Mouse (Mus musculus) heart, postnatal 10 days (tissue): ENCODE measurements around the gene Timm17b. TPM values are rescaled to one million over a fixed set of nuclear protein-coding genes. Genes with fewer than 3 reads are reported as not detected.
"Not testable (repeated sequence)": the region's sequence is repeated elsewhere in the genome, so short reads cannot be mapped to it uniquely, and the experiment has no call there.

Experiments used
- DNase-seq, 2 experiments: peaks; one replicate each; pipeline ENCODE4 v3.0.0; 2021
- intact Hi-C: fragments of 180-260 bp; cut with DNase I; formaldehyde crosslinking; loops from one replicate; pipeline ENCODE4 v1.15.1; 2025
- total RNA-seq, 2 experiments: library from RNA; stranded (reverse); gene quantifications; 2 replicates each; pipeline ENCODE4 v1.2.3; 2021

Timm17b gene
- total RNA-seq, 2 experiments from 2014 or later = 46.4 to 51.2 TPM

DNA sequence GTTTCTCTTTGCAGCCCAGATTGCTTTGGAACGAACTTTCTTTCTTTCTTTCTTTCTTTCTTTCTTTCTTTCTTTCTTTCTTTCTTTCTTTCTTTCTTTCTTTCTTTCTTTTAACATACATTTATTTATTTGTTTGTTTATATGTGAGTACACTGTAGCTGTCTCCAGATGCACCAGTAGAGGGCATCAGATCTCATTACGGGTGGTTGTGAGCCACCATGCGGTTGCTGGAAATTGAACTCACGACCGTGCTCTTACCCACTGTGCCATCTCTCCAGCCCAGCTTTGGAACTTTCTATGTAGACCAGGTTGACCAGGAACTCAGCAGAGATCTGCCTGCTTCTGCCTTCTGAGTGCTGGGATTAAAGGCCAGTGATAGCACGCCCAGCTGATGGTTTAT is 18.8 kb downstream of the Timm17b start:
- not testable (repeated sequence) for DNase-seq
- intact Hi-C loops = loop anchor here (10.0 kb wide), 1 partner anchor 197 kb away; no protein-coding TSS in a partner anchor

GRCm38 (mm10) chrX:7919601-7920383 is 20.6 kb downstream of the Timm17b start, which contains the start of gene Pcsk1n:
Gene Pcsk1n, plus strand, starts transcription at chrX:7919822.
- intact Hi-C loops = loop anchor here (10.0 kb wide), 1 partner anchor 195 kb away; no protein-coding TSS in a partner anchor

DNA sequence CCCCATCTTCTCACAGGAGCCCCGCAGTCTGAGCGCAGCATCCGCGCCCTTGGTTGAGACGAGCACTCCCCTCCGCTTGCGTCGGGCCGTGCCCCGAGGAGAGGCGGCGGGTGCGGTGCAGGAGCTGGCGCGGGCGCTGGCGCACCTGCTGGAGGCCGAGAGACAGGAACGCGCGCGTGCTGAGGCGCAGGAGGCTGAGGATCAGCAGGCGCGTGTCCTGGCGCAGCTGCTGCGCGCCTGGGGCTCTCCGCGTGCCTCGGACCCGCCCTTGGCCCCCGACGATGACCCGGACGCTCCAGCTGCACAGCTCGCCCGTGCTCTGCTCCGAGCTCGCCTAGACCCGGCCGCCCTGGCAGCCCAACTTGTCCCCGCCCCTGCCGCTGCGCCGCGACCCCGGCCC is 22.9 kb downstream of the Timm17b start:
- no peak for DNase-seq
- intact Hi-C loops = no loop called here

More at GRCm38 (mm10) chrX:7919601-7920383, 20.6 kb downstream of the Timm17b start, which contains the start of gene Pcsk1n:
- DNase-seq = no peak

DNA sequence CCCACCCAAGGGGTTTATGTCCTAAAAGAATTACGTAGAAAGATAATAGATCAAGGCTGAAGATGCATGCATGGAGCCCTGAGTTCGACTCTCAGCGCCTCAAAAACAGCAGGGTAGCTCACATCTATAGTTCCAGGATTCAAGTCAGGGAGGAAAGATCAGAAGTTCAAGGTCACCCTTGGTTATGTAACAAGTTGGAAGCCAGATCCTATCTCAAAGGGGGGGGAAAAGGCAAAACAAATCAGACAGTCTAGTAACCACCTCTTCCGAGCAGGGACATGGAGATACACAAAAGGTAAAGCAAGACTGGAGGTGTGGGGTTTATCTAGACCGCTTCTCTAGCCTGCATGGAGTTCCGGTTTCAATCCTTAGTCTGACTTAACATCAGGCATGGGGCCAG is 27.1 kb downstream of the Timm17b start:
- intact Hi-C loops = no loop called here
- DNase-seq = no peak

GRCm38 (mm10) chrX:7927116-7927515 is 28.0 kb downstream of the Timm17b start:
- intact Hi-C loops = no loop called here
- DNase-seq = no peak

DNA sequence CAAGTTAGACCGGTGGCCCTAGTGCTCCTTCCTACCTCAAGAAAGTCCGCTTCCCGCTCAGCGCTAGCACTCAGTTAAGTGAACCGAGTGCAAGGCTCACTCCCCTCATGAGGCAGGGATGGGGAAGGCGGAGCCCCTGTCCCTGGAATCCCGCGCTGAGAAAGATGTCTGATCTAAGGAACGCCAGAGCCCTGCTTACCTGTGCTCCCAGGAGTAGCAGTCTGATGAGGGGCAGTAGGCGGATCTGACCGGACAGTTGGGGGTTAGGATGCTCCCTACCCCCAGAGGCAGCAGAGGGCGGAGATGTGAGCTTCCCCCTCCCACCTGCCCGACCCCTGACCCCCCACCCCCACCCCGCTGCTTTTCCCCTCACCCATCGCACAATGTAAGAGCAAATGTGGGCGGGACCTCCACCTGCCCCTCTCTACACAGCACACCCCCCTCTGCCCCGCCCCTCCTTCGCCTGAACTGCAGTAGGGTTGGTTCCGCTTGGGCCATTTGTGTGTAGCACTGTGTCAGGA is 29.2 kb downstream of the Timm17b start, which contains the start of gene Eras:
Eras (minus strand) TSS at position 338 of the 521 bp plus-strand sequence.
- intact Hi-C loops = no loop called here

DNA sequence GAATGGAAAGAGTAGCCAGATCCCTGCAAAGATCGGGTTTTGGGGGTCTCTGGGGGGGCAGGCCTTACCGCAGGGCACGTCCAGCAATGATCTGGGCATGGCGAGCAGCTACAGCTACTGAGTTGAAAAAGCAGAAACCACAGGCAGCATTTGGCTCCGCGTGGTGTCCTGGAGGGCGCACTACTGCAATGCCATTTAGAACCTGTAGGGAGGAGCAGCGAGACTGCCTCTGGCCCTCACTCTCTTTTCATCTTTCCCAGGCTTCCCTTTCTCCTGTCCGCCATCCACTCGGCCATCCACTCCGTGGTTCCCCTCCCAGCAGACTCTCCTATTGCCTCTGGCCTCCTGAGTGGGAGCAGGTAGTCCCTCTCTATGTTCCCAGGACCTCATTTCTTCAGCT is 37.7 kb downstream of the Timm17b start:
- no peak for DNase-seq
- intact Hi-C loops = no loop called here

More for the DNA sequence above, 29.2 kb downstream of the Timm17b start, which contains the start of gene Eras:
- DNase-seq = no peak

- intact Hi-C loops = no loop called here
- DNase-seq = no peak
Observed at GRCm38 (mm10) chrX:7937667-7938066, 38.5 kb downstream of the Timm17b start.

DNA sequence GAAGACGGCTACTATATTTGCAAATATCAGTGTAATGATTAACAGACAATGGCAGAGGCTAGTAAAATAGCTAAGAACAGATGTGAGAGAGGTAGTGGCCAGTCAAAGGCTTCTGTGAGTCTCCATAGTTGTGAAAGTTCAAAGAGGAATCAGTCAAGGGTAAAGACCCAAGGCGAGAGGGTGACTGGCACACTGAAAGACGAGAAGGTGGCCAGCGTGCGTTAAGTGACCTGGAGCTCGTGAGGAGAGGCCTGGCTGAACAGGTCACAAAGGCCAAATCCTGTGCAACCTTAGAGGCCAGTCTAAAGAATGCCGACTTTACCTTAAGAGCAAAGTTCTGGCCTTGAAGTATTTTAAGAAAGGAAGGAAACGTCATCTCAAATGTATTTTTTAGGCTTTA is 46.5 kb downstream of the Timm17b start:
- intact Hi-C loops = no loop called here
- DNase-seq = no peak

GRCm38 (mm10) chrX:7947108-7947899 is 48.1 kb downstream of the Timm17b start, which contains the start of gene Hdac6:
Gene Hdac6, minus strand, starts transcription at chrX:7947889.
- DNase-seq = peak in 1 of 2 experiments; percentile 3
- intact Hi-C loops = no loop called here

DNA sequence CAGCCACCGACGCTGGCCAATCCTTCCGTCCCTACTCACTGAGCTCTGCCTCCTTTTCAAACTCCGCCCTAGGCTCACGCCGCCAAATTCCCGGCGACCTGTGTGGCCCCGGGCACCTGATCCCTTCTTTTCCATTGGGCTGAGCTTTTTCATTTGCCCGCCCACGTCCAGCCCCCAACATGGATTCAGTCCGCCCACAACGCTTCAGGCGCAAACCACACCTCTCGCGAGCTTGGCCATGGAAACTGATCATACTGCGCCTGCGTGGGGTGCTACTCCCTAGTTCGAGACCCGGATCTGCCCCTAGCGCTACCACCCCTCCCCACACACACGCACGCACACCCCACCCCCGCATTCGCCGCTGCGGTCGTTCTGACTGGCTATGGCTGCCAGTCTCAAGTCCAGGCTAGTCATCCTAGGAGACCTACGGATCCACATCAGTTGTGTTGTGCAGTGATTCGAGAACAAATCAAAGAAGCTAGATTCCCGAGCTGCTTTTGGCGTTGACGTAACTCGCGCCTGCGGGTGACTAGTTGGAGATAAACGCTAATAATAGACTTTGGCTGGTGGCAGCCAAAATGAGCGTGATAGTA is 48.8 kb downstream of the Timm17b start:
- intact Hi-C loops = no loop called here
- peak; percentile 94 to 95 for DNase-seq

DNA sequence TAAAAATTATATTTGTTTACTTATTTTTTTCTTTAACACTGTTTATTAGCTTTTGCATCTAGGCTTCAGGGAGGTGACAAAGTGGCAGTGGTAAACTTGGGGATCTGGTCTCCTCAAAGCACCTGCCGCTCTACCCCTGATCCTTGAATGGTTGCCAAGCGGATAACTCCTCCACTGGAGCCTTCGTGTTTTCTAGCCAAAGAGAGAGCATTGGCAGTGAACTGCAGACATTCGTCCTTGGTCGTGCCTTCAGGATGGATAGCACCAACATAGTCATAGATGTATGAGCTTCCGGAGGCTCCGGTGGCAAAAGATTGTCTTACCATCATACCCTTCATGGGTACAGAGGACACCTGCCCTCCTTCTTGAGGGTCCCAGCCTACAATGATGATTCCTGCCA is 50.9 kb downstream of the Timm17b start:
- DNase-seq = no peak
- intact Hi-C loops = no loop called here

Other genes starting within 250 kb of the Timm17b start
- gene Prickle3, start 242.1 kb upstream of the Timm17b start, total RNA-seq = 10 to 100 TPM; 19.4 to 21.7 TPM
- gene Plp2, start 228.0 kb upstream of the Timm17b start, total RNA-seq = 10 to 100 TPM; 84.8 to 88.4 TPM
- 10 to 100 TPM; 10.8 to 13.9 TPM for gene Magix, start 218.1 kb upstream of the Timm17b start, total RNA-seq
- gene Gpkow, start 202.2 kb upstream of the Timm17b start, total RNA-seq = 10 to 100 TPM; 24.8 to 26.8 TPM
- 10 to 100 TPM; 31.0 to 33.4 TPM for gene Wdr45, start 185.0 kb upstream of the Timm17b start, total RNA-seq
- not detected for gene Gm45208, start 177.1 kb upstream of the Timm17b start, total RNA-seq
- gene Praf2, start 170.9 kb upstream of the Timm17b start, total RNA-seq = 10 to 100 TPM in 1 of 2 experiments, 1 to 10 TPM in 1; 9.4 to 10.6 TPM
- 1 to 10 TPM; 1.4 to 1.7 TPM for gene Ccdc120, start 148.5 kb upstream of the Timm17b start, total RNA-seq
- gene Tfe3, start 136.8 kb upstream of the Timm17b start, total RNA-seq = 10 to 100 TPM; 17.4 to 19.0 TPM
- 10 to 100 TPM; 27.7 to 30.2 TPM for gene Gripap1, start 109.6 kb upstream of the Timm17b start, total RNA-seq
- gene Kcnd1, start 77.1 kb upstream of the Timm17b start, total RNA-seq = under 1 TPM; 0.79 to 0.94 TPM
- 10 to 100 TPM; 34.0 to 38.8 TPM for gene Otud5, start 58.0 kb upstream of the Timm17b start, total RNA-seq
- 1 to 10 TPM; 2.1 to 2.8 TPM for gene Pim2, start 21.1 kb upstream of the Timm17b start, total RNA-seq
- 10 to 100 TPM; 15.5 to 15.8 TPM for gene Slc35a2, start 15.3 kb upstream of the Timm17b start, total RNA-seq
- 10 to 100 TPM; 33.3 to 33.7 TPM for gene Pqbp1, start 88 bp upstream of the Timm17b start, total RNA-seq
- not detected for gene Gm10491, start 8.5 kb downstream of the Timm17b start, total RNA-seq
- not detected for gene Gm10490, start 10.2 kb downstream of the Timm17b start, total RNA-seq
- gene Pcsk1n, start 20.5 kb downstream of the Timm17b start, total RNA-seq = not detected
- gene Eras, start 29.2 kb downstream of the Timm17b start, total RNA-seq = not detected
- gene Hdac6, start 48.5 kb downstream of the Timm17b start, total RNA-seq = 10 to 100 TPM; 21.5 to 23.7 TPM
- not detected for gene Gata1, start 78.7 kb downstream of the Timm17b start, total RNA-seq
- not detected for gene Glod5, start 119.1 kb downstream of the Timm17b start, total RNA-seq
- 1 to 10 TPM; 8.3 to 8.8 TPM for gene Suv39h1, start 175.4 kb downstream of the Timm17b start, total RNA-seq
- 1 to 10 TPM; 2.3 to 3.0 TPM for gene Was, start 191.1 kb downstream of the Timm17b start, total RNA-seq
- 10 to 100 TPM; 79.1 to 79.3 TPM for gene Wdr13, start 233.5 kb downstream of the Timm17b start, total RNA-seq
- 100 to 1,000 TPM; 341 to 398 TPM for gene Rbm3, start 246.5 kb downstream of the Timm17b start, total RNA-seq